Mouse (Mus musculus) bone marrow, adult 2 months (tissue): ENCODE results near the gene Tmem50b.

Experiments used
- CTCF ChIP-seq: fragments of 200-500 bp; IDR thresholded peaks from 2 replicates; pipeline ENCODE4 v1.5.1; 2011; ENCODE audit warnings: low read length, control low read depth; ENCODE audit not compliant: control insufficient read depth, insufficient read depth
- POLR2A ChIP-seq: fragments of 200-500 bp; IDR thresholded peaks from 2 replicates; pipeline ENCODE4 v1.6.1; 2011; ENCODE audit warnings: low read depth, mild to moderate bottlenecking, control low read depth, low read length, borderline replicate concordance; ENCODE audit not compliant: control insufficient read depth

GRCm38 (mm10) chr16:91629749-91630148 is 32.1 kb upstream of the Tmem50b start:
- TF ChIP-seq CTCF (no peak), POLR2A (no peak)
